Comparison of ENCODE assay signal across 9 mouse cellular contexts in genomic region chr8:128487966-128488931, GRCm38 (mm10).
DNase-seq lines count a peak whose midpoint lies in the region; TF ChIP-seq lines count a peak whose summit lies in the region.
"Had no signal": no experiment of that assay in that cellular context is flagged by ENCODE, and none has a peak within 500 bp of the region (broad histone marks: within the 10 kb centered on the region; RNA-seq: fewer than 3 reads in every experiment).

No protein-coding gene starts in this region.

- intact Hi-C loops in left cerebral cortex, postnatal 4 days (cut with DNase I): no loop called here

- peak overlapping the region; percentile 68 for H3K27ac ChIP-seq in limb, embryonic 10.5 days
- H3K27ac ChIP-seq in layer of hippocampus, adult 2 months: no peak overlapping the region
- H3K27ac ChIP-seq: neural tube, embryonic 12.5 days had no signal

- 28% methylated on average over 10 of the region's 10 CpGs for WGBS in limb, embryonic 10.5 days

- H3K27me3 ChIP-seq in limb, embryonic 10.5 days (ENCODE audit: low read depth, poor library complexity, severe bottlenecking): no peaks in the 10 kb centered on the region
- H3K27me3 ChIP-seq: neural tube, embryonic 12.5 days had no signal

- no peaks in the 10 kb centered on the region for H3K9me3 ChIP-seq in limb, embryonic 10.5 days (replicated peaks)
- H3K9me3 ChIP-seq: neural tube, embryonic 12.5 days had no signal

- peaks cover 59% of the 10 kb centered on the region for H3K4me1 ChIP-seq in limb, embryonic 10.5 days

- H3K4me3 ChIP-seq in limb, embryonic 10.5 days: no peak overlapping the region
- H3K4me3 ChIP-seq in layer of hippocampus, adult 2 months: no peak overlapping the region
- H3K4me3 ChIP-seq: neural tube, embryonic 12.5 days had no signal

- H3K36me3 ChIP-seq in limb, embryonic 10.5 days: peaks cover 19% of the 10 kb centered on the region
- H3K36me3 ChIP-seq: neural tube, embryonic 12.5 days had no signal

- DNase-seq in spleen, postnatal 36 days (ENCODE audit: low spot score in 2 of 2): peak; percentile 24 to 38
- DNase-seq in spleen, postnatal 10 days (ENCODE audit: low spot score in 2 of 2): no peak
- peak; percentile 8 for DNase-seq in forelimb bud, embryonic 11.5 days (ENCODE audit: low read depth, low spot score)
- peak; percentile 39 for DNase-seq in limb, embryonic 10.5 days (ENCODE audit: low spot score)
- peak; percentile 6 to 24 for DNase-seq in natural killer cell, adult 2 months (ENCODE audit: low spot score in 2 of 2)
- no peak for DNase-seq in layer of hippocampus, adult 2 months (ENCODE audit: low spot score in 2 of 2)
- DNase-seq in right cerebral cortex, postnatal 10 days (ENCODE audit: low spot score in 2 of 2): no peak
- DNase-seq in left cerebral cortex, postnatal 4 days: no peak

- TF ChIP-seq CTCF in layer of hippocampus, adult 2 months (conservative IDR thresholded peaks at IDR 0.05): no peak

Comparison
In these comparisons a context has a peak if more than half of its experiments do, and no peak if none do; other contexts are left out.
1. DNase-seq: peak in spleen, postnatal 36 days (2 of 2), forelimb bud, embryonic 11.5 days (single experiment), limb, embryonic 10.5 days (single experiment) and natural killer cell, adult 2 months (2 of 2); none in spleen, postnatal 10 days (0 of 2), layer of hippocampus, adult 2 months (0 of 2), right cerebral cortex, postnatal 10 days (0 of 2) and left cerebral cortex, postnatal 4 days (single experiment).